Mouse (Mus musculus) left cerebral cortex, postnatal 10 days (tissue): ENCODE results near the gene Gmeb1. TPM values are rescaled to one million over a fixed set of nuclear protein-coding genes. Genes with fewer than 3 reads are reported as not detected.
A peak's percentile ranks its signal among the peaks of the same experiment; 100 is the strongest.

ENCODE experiments used
- DNase-seq, 2 experiments: peaks; one replicate each; pipeline ENCODE4 v3.0.0; 2021 to 2022; ENCODE audit warnings: low spot score in 2 of 2, mixed read lengths in 1 of 2; ENCODE audit errors: extremely low spot score in 1 of 2
- intact Hi-C: fragments of 180-260 bp; cut with DNase I; formaldehyde crosslinking; loops from one replicate; pipeline ENCODE4 v1.15.1; 2025
- microRNA-seq: library from miRNA; unstranded; fragments of <30 nt; microRNA quantifications from one replicate; pipeline ENCODE4 v1.2.0, GENCODE M21; 2022
- total RNA-seq, 2 experiments: library from RNA; stranded (reverse); gene quantifications; 2 replicates each; pipeline ENCODE4 v1.2.3; 2021

The Gmeb1 gene
- total RNA-seq, 2 experiments from 2014 or later, result 26.2 to 29.3 TPM

- DNase-seq, result no peak
- intact Hi-C loops, result no loop called here
Observed at GRCm38 (mm10) chr4:132187826-132188401, 73.5 kb downstream of the Gmeb1 start.

GRCm38 (mm10) chr4:132183162-132183561 is 78.2 kb downstream of the Gmeb1 start:
- no peak for DNase-seq
- intact Hi-C loops, result no loop called here

GRCm38 (mm10) chr4:132181721-132182658 is 79.4 kb downstream of the Gmeb1 start:
- intact Hi-C loops, result no loop called here
- no peak for DNase-seq

GRCm38 (mm10) chr4:132180710-132181109 is 80.7 kb downstream of the Gmeb1 start:
- intact Hi-C loops, result no loop called here
- peak in 1 of 2 experiments; percentile 43 for DNase-seq

GRCm38 (mm10) chr4:132178630-132179059 is 82.8 kb downstream of the Gmeb1 start:
- DNase-seq, result peak; percentile 50 to 58
- intact Hi-C loops, result loop anchor here (2.0 to 10.0 kb wide), 3 partner anchors 90 to 294 kb away; no protein-coding TSS in a partner anchor

- DNase-seq, result no peak
- intact Hi-C loops, result loop anchor here (5.0 to 10.0 kb wide), 2 partner anchors 199 to 292 kb away; no protein-coding TSS in a partner anchor
Observed at GRCm38 (mm10) chr4:132176474-132176873, 84.9 kb downstream of the Gmeb1 start.

Small RNA genes within 50 kb of the gene (microRNA-seq; reads per million reads assigned to microRNA genes)
- gene Gm22033, result not detected

Other genes starting within 250 kb of the Gmeb1 start
- gene Gm10300, start 186.9 kb downstream of the Gmeb1 start, total RNA-seq, result under 1 TPM in 1 of 2 experiments, not detected in 1; 0.15 TPM
- gene Epb41, start 186.3 kb downstream of the Gmeb1 start, total RNA-seq, result 10 to 100 TPM; 28.9 to 31.9 TPM
- gene Oprd1, start 117.1 kb downstream of the Gmeb1 start, total RNA-seq, result 1 to 10 TPM; 7.7 to 8.0 TPM
- 10 to 100 TPM; 47.4 to 49.4 TPM for gene Ythdf2, start 49.3 kb downstream of the Gmeb1 start, total RNA-seq
- 10 to 100 TPM; 13.9 to 15.4 TPM for gene Taf12, start 12.8 kb upstream of the Gmeb1 start, total RNA-seq
- 1 to 10 TPM in 1 of 2 experiments, under 1 TPM in 1; 0.79 to 1.3 TPM for gene Rab42, start 41.8 kb upstream of the Gmeb1 start, total RNA-seq
- 10 to 100 TPM; 24.6 TPM for gene Trnau1ap, start 67.9 kb upstream of the Gmeb1 start, total RNA-seq
- 10 to 100 TPM; 14.7 to 14.9 TPM for gene Rcc1, start 92.0 kb upstream of the Gmeb1 start, total RNA-seq
- 1 to 10 TPM; 7.7 to 8.5 TPM for gene Phactr4, start 160.9 kb upstream of the Gmeb1 start, total RNA-seq
- gene Med18, start 202.3 kb upstream of the Gmeb1 start, total RNA-seq, result 10 to 100 TPM in 1 of 2 experiments, 1 to 10 TPM in 1; 7.8 to 10.1 TPM
- gene Sesn2, start 248.9 kb upstream of the Gmeb1 start, total RNA-seq, result 10 to 100 TPM; 10.3 to 13.0 TPM